Mouse (Mus musculus) CH12.LX (cell line): ENCODE measurements around the gene Apba3.

Experiments used
- CTCF ChIP-seq, 2 experiments: IDR thresholded peaks in 1 of 2; conservative IDR thresholded peaks in 1 of 2; 2 replicates each; pipeline ENCODE4 v1.5.1; 2011 to 2012; ENCODE audit warnings: low read depth in 2 of 2, low read length in 2 of 2, improper control_type of control experiment in 1 of 2, inconsistent platforms in 1 of 2, mild to moderate bottlenecking in 1 of 2, moderate library complexity in 1 of 2
- E2F4 ChIP-seq: IDR thresholded peaks from 2 replicates; pipeline ENCODE4 v1.6.1; 2011; ENCODE audit warnings: low read depth, low read length, improper control_type of control experiment; ENCODE audit not compliant: insufficient replicate concordance
- EP300 ChIP-seq: IDR thresholded peaks from 2 replicates; pipeline ENCODE4 v1.6.1; 2011; ENCODE audit warnings: low read length, improper control_type of control experiment
- MXI1 ChIP-seq: IDR thresholded peaks from 2 replicates; pipeline ENCODE4 v1.6.1; 2011; ENCODE audit warnings: mild to moderate bottlenecking, low read depth, low read length, improper control_type of control experiment
- POLR2A ChIP-seq: IDR thresholded peaks from 2 replicates; pipeline ENCODE4 v1.6.1; 2011; ENCODE audit warnings: low read depth, mild to moderate bottlenecking, improper control_type of control experiment, low read length
- RCOR1 ChIP-seq: conservative IDR thresholded peaks from 2 replicates; pipeline ENCODE4 v1.6.1; 2012; ENCODE audit warnings: low read depth, mild to moderate bottlenecking, inconsistent platforms, low read length, improper control_type of control experiment
- ZC3H11A ChIP-seq: IDR thresholded peaks from 2 replicates; pipeline ENCODE4 v1.6.1; 2012; ENCODE audit warnings: low read depth, mild to moderate bottlenecking, inconsistent platforms, low read length, improper control_type of control experiment

GRCm38 (mm10) chr10:81320550-81321347 is 54.0 kb downstream of the Apba3 start, which contains the start of gene Cactin:
- TF ChIP-seq POLR2A (peak; percentile 89), CTCF (conservative IDR thresholded peaks at IDR 0.05 in 1 of 2, IDR thresholded peaks at IDR 0.05 in 1 of 2; ENCODE audit: low read depth in 2 of 2, low read length in 2 of 2) (peak in 1 of 2 experiments; percentile 31; a peak in 1 of 4 replicates), MXI1 (peak; percentile 78), EP300 (no peak), E2F4 (peak; percentile 95), RCOR1 (no peak), ZC3H11A (no peak)
